Mouse (Mus musculus): ENCODE data around the gene Ubox5. TPM values are rescaled to one million over a fixed set of nuclear protein-coding genes. Genes with fewer than 3 reads are reported as not detected.

Ubox5 gene
- polyA plus RNA-seq, 1 experiment from 2014 or later: 8.4 TPM

Other genes with a start within 250 kb of the Ubox5 start
- gene Cpxm1, start 232.5 kb downstream of the Ubox5 start, polyA plus RNA-seq (2016; fragmentation: Nextera tagmentation; extraction: Ambion mirVana): 11.0 TPM in 2 replicates
- gene Gm28372, start 224.8 kb downstream of the Ubox5 start, polyA plus RNA-seq (2016; fragmentation: Nextera tagmentation; extraction: Ambion mirVana): not detected in 2 replicates
- not detected in 2 replicates for gene 1700020A23Rik, start 224.8 kb downstream of the Ubox5 start, polyA plus RNA-seq (2016; fragmentation: Nextera tagmentation; extraction: Ambion mirVana)
- not detected in 2 replicates for gene Tmem239, start 223.6 kb downstream of the Ubox5 start, polyA plus RNA-seq (2016; fragmentation: Nextera tagmentation; extraction: Ambion mirVana)
- 54.9 and 64.5 TPM in 2 replicates for gene Vps16, start 205.7 kb downstream of the Ubox5 start, polyA plus RNA-seq (2016; fragmentation: Nextera tagmentation; extraction: Ambion mirVana)
- gene Pced1a, start 205.3 kb downstream of the Ubox5 start, polyA plus RNA-seq (2016; fragmentation: Nextera tagmentation; extraction: Ambion mirVana): 5.2 and 5.7 TPM in 2 replicates
- gene Ptpra, start 179.8 kb downstream of the Ubox5 start, polyA plus RNA-seq (2016; fragmentation: Nextera tagmentation; extraction: Ambion mirVana): 51.3 and 57.7 TPM in 2 replicates
- gene Mrps26, start 66.3 kb downstream of the Ubox5 start, polyA plus RNA-seq (2016; fragmentation: Nextera tagmentation; extraction: Ambion mirVana): 77.5 and 79.8 TPM in 2 replicates
- not detected in 2 replicates for gene Oxt, start 53.9 kb downstream of the Ubox5 start, polyA plus RNA-seq (2016; fragmentation: Nextera tagmentation; extraction: Ambion mirVana)
- not detected in 2 replicates for gene Avp, start 47.5 kb downstream of the Ubox5 start, polyA plus RNA-seq (2016; fragmentation: Nextera tagmentation; extraction: Ambion mirVana)
- 16.1 and 16.9 TPM in 2 replicates for gene Fastkd5, start within 50 bp of the Ubox5 start, polyA plus RNA-seq (2016; fragmentation: Nextera tagmentation; extraction: Ambion mirVana)
- gene Lzts3, start 12.8 kb upstream of the Ubox5 start, polyA plus RNA-seq (2016; fragmentation: Nextera tagmentation; extraction: Ambion mirVana): 1.6 and 1.7 TPM in 2 replicates
- gene Ddrgk1, start 34.6 kb upstream of the Ubox5 start, polyA plus RNA-seq (2016; fragmentation: Nextera tagmentation; extraction: Ambion mirVana): 46.1 and 48.7 TPM in 2 replicates
- 69.9 and 75.2 TPM in 2 replicates for gene Itpa, start 37.6 kb upstream of the Ubox5 start, polyA plus RNA-seq (2016; fragmentation: Nextera tagmentation; extraction: Ambion mirVana)
- 0.05 TPM in 1 of 2 replicates, not detected in the other for gene Slc4a11, start 67.5 kb upstream of the Ubox5 start, polyA plus RNA-seq (2016; fragmentation: Nextera tagmentation; extraction: Ambion mirVana)

Data from liver, embryonic 12.5 days (tissue).